ENCODE assay signal across 30 mouse cellular contexts in genomic region chr13:96793451-96793850, GRCm38 (mm10). TPM values are rescaled to one million over a fixed set of nuclear protein-coding genes. Genes with fewer than 3 reads are reported as not detected.
DNase-seq lines count a peak whose midpoint lies in the region; ATAC-seq and TF ChIP-seq lines count a peak whose summit lies in the region.
"Had no signal": no experiment of that assay in that cellular context is flagged by ENCODE, and none has a peak within 500 bp of the region (broad histone marks: within the 10 kb centered on the region; RNA-seq: fewer than 3 reads in every experiment).

No protein-coding gene starts in this region.

- no peak for ATAC-seq in kidney, embryonic 14.5 days (ENCODE audit: low FRiP score, low TSS enrichment)
- ATAC-seq in kidney, embryonic 16.5 days (ENCODE audit: low FRiP score, low TSS enrichment) = no peak
- no peak for ATAC-seq in hindbrain, embryonic 11.5 days (ENCODE audit: low FRiP score)
- ATAC-seq: forebrain, embryonic 15.5 days; hindbrain, embryonic 16.5 days had no signal

- H3K9ac ChIP-seq in kidney, embryonic 14.5 days (ENCODE audit: low read depth, low read length) = no peak overlapping the region
- H3K9ac ChIP-seq in kidney, embryonic 16.5 days (replicated peaks; ENCODE audit: low read length) = no peak overlapping the region
- H3K9ac ChIP-seq in hindbrain, embryonic 11.5 days (ENCODE audit: low read depth, low read length) = no peak overlapping the region
- H3K9ac ChIP-seq: embryonic facial prominence, embryonic 13.5 days; forebrain, embryonic 12.5 days; forebrain, embryonic 15.5 days; hindbrain, embryonic 13.5 days had no signal

- H3K36me3 ChIP-seq in kidney, adult 2 months (ENCODE audit: control insufficient read depth, insufficient read depth, low read length) = no peaks in the 10 kb centered on the region
- no peaks in the 10 kb centered on the region for H3K36me3 ChIP-seq in kidney, embryonic 14.5 days (ENCODE audit: control insufficient read depth, insufficient read depth, low read length)
- H3K36me3 ChIP-seq in kidney, embryonic 16.5 days (ENCODE audit: insufficient read depth, low read length) = no peaks in the 10 kb centered on the region
- H3K36me3 ChIP-seq in hindbrain, embryonic 11.5 days (ENCODE audit: control insufficient read depth, insufficient read depth, low read length) = no peaks in the 10 kb centered on the region
- H3K36me3 ChIP-seq: embryonic facial prominence, embryonic 10.5 days; embryonic facial prominence, embryonic 13.5 days; forebrain, embryonic 12.5 days; forebrain, embryonic 15.5 days; G1E; heart, embryonic 10.5 days; hindbrain, embryonic 13.5 days had no signal

- H3K9me3 ChIP-seq in kidney, embryonic 14.5 days (ENCODE audit: control insufficient read depth, low read length) = no peaks in the 10 kb centered on the region
- H3K9me3 ChIP-seq in kidney, embryonic 16.5 days (ENCODE audit: low read length) = no peaks in the 10 kb centered on the region
- H3K9me3 ChIP-seq in hindbrain, embryonic 11.5 days (ENCODE audit: control insufficient read depth, low read length) = no peaks in the 10 kb centered on the region
- H3K9me3 ChIP-seq: embryonic facial prominence, embryonic 10.5 days; embryonic facial prominence, embryonic 13.5 days; forebrain, embryonic 12.5 days; forebrain, embryonic 15.5 days; G1E; heart, embryonic 10.5 days; hindbrain, embryonic 13.5 days had no signal

- H3K4me2 ChIP-seq in kidney, embryonic 14.5 days (replicated peaks; ENCODE audit: low read depth, low read length) = no peak overlapping the region
- H3K4me2 ChIP-seq in kidney, embryonic 16.5 days (replicated peaks; ENCODE audit: low read depth, low read length) = no peak overlapping the region
- H3K4me2 ChIP-seq in hindbrain, embryonic 11.5 days (replicated peaks; ENCODE audit: low read depth, low read length) = no peak overlapping the region
- H3K4me2 ChIP-seq: embryonic facial prominence, embryonic 13.5 days; forebrain, embryonic 12.5 days; forebrain, embryonic 15.5 days; hindbrain, embryonic 13.5 days had no signal

- H3K4me3 ChIP-seq in kidney, adult 2 months (ENCODE audit: insufficient read depth, low read depth, low read length) = no peak overlapping the region
- H3K4me3 ChIP-seq in kidney, embryonic 14.5 days (ENCODE audit: low read length) = no peak overlapping the region
- H3K4me3 ChIP-seq in kidney, embryonic 16.5 days (ENCODE audit: low read length) = no peak overlapping the region
- H3K4me3 ChIP-seq in hindbrain, embryonic 11.5 days (ENCODE audit: low read depth, low read length) = no peak overlapping the region
- H3K4me3 ChIP-seq: embryonic facial prominence, embryonic 10.5 days; embryonic facial prominence, embryonic 13.5 days; erythroblast, embryonic 14.5 days; forebrain, embryonic 12.5 days; forebrain, embryonic 15.5 days; heart, adult 2 months; heart, embryonic 10.5 days; hindbrain, embryonic 13.5 days had no signal

- H3K4me1 ChIP-seq in kidney, adult 2 months (ENCODE audit: control insufficient read depth, insufficient read depth, low read length) = peaks cover 9% of the 10 kb centered on the region; the same call in 1 of the 2 replicates
- no peaks in the 10 kb centered on the region for H3K4me1 ChIP-seq in kidney, embryonic 14.5 days (ENCODE audit: control insufficient read depth, insufficient read depth, low read length)
- H3K4me1 ChIP-seq in kidney, embryonic 16.5 days (ENCODE audit: insufficient read depth, low read length) = no peaks in the 10 kb centered on the region
- H3K4me1 ChIP-seq in hindbrain, embryonic 11.5 days (replicated peaks; ENCODE audit: control insufficient read depth, insufficient read depth, low read length) = no peaks in the 10 kb centered on the region
- H3K4me1 ChIP-seq: embryonic facial prominence, embryonic 10.5 days; embryonic facial prominence, embryonic 13.5 days; forebrain, embryonic 12.5 days; heart, embryonic 10.5 days; hindbrain, embryonic 13.5 days had no signal

- H3K27ac ChIP-seq in kidney, adult 2 months (ENCODE audit: insufficient read depth, low read depth, low read length) = peak overlapping the region; percentile 51
- H3K27ac ChIP-seq in kidney, embryonic 14.5 days (ENCODE audit: low read depth, low read length) = no peak overlapping the region
- H3K27ac ChIP-seq in kidney, embryonic 16.5 days (ENCODE audit: low read length) = no peak overlapping the region
- H3K27ac ChIP-seq in hindbrain, embryonic 11.5 days (ENCODE audit: low read depth, low read length) = no peak overlapping the region
- H3K27ac ChIP-seq: embryonic facial prominence, embryonic 10.5 days; embryonic facial prominence, embryonic 13.5 days; forebrain, embryonic 12.5 days; forebrain, embryonic 15.5 days; heart, adult 2 months; heart, embryonic 10.5 days; hindbrain, embryonic 13.5 days had no signal

- WGBS in kidney, adult 2 months = 52% methylated on average over 2 of the region's 2 CpGs
- 88% methylated on average over 2 of the region's 2 CpGs for WGBS in kidney, embryonic 14.5 days
- WGBS in kidney, embryonic 16.5 days = 80% methylated on average over 2 of the region's 2 CpGs
- 83% methylated on average over 2 of the region's 2 CpGs for WGBS in hindbrain, embryonic 11.5 days

- no peak for TF ChIP-seq CTCF in kidney, adult 2 months (conservative IDR thresholded peaks at IDR 0.05; ENCODE audit: insufficient read depth, insufficient read length, low read depth, low read length)

- DNase-seq in kidney, adult 2 months = peak; percentile 44
- DNase-seq in kidney, postnatal 14 days = peak; percentile 5
- DNase-seq in 3T3-L1 (ENCODE audit: low read depth, low spot score) = peak; percentile 29
- DNase-seq in yolk sac, embryonic 10.5 days (ENCODE audit: low spot score) = peak; percentile 1
- DNase-seq in hindbrain, embryonic 11.5 days (ENCODE audit: low spot score) = no peak
- DNase-seq: adrenal gland, adult 2 months; adrenal gland, postnatal 14 days; B cell, adult 2 months; cerebellum, adult 11-12 months; cerebellum, adult 8-10 months; cerebellum, postnatal 10 days; cerebellum, postnatal 36 days; embryo, embryonic 11 days; gastrocnemius, postnatal 25 days; heart, adult 2 months had no signal

- TF ChIP-seq POLR2A in kidney, adult 2 months (IDR thresholded peaks at IDR 0.05; ENCODE audit: low read depth, low read length) = no peak

- H3K27me3 ChIP-seq in kidney, adult 2 months (replicated peaks; ENCODE audit: control insufficient read depth, insufficient read depth, low read length) = no peaks in the 10 kb centered on the region
- H3K27me3 ChIP-seq in kidney, embryonic 14.5 days (ENCODE audit: control insufficient read depth, insufficient read depth, low read length) = no peaks in the 10 kb centered on the region
- no peaks in the 10 kb centered on the region for H3K27me3 ChIP-seq in kidney, embryonic 16.5 days (ENCODE audit: insufficient read depth, low read length)
- no peaks in the 10 kb centered on the region for H3K27me3 ChIP-seq in hindbrain, embryonic 11.5 days (ENCODE audit: control insufficient read depth, insufficient read depth, low read length)
- H3K27me3 ChIP-seq: CH12.LX; embryonic facial prominence, embryonic 13.5 days; forebrain, embryonic 12.5 days; forebrain, embryonic 15.5 days; hindbrain, embryonic 13.5 days had no signal

RNA-seq across cellular contexts. Expression of gene Ankrd31, which starts 45.4 kb away (rescaled TPM):
- 0.01 TPM in 1 of 2 replicates, not detected in the other for polyA plus RNA-seq in kidney, adult 2 months (2012; rRNA removed)
- not detected in 2 replicates for polyA plus RNA-seq in kidney, embryonic 14.5 days (2014; fragmentation: Nextera tagmentation; extraction: Ambion mirVana)
- polyA plus RNA-seq in kidney, embryonic 16.5 days (2015; fragmentation: Nextera tagmentation; extraction: Ambion mirVana) = not detected in 2 replicates
- not detected in 2 replicates for polyA plus RNA-seq in hindbrain, embryonic 11.5 days (2014; fragmentation: Nextera tagmentation; extraction: Ambion mirVana)
- polyA plus RNA-seq: adrenal gland, adult 2 months; embryonic facial prominence, embryonic 10.5 days; embryonic facial prominence, embryonic 13.5 days; forebrain, embryonic 12.5 days; forebrain, embryonic 15.5 days; G1E; gonadal fat pad, adult 2 months; heart, adult 2 months; heart, embryonic 10.5 days; heart, embryonic 14.5 days; heart, postnatal 0 days; hindbrain, embryonic 13.5 days had no signal
